Mouse (Mus musculus) T-helper 17 cell (primary cell): Measurements from ENCODE around the gene Gbe1.

ENCODE experiments used
- in situ Hi-C, 2 experiments: fragments of 300-600 bp; cut with MboI, MseI; formaldehyde crosslinking; loops; 1 replicate in 1 of 2; 2 replicates in 1 of 2; pipeline ENCODE4 v1.15.1; 2025; ENCODE audit warnings: high pct_unique_total_duplicates in 2 of 2

Gbe1 gene

DNA sequence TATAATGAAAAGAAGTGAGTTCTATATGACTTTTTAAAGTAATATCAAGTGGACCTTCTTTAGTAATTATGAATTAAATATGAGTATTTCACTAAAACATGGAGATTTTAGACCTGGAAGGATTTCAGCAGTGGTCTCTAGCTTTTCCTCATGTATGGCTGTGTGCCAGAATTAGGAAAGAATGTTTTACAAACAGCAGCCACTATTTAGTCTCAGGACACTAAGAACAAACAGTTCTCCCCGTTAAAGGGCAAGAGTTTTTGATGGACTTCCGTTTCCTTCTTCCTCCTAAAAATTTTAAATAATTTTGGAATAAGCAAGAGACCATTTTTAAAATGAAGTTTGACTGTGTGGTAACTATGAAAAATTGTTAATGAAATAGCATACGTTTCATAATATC lies 38.8 kb downstream of the Gbe1 start:
- in situ Hi-C loops, result no loop called here

DNA sequence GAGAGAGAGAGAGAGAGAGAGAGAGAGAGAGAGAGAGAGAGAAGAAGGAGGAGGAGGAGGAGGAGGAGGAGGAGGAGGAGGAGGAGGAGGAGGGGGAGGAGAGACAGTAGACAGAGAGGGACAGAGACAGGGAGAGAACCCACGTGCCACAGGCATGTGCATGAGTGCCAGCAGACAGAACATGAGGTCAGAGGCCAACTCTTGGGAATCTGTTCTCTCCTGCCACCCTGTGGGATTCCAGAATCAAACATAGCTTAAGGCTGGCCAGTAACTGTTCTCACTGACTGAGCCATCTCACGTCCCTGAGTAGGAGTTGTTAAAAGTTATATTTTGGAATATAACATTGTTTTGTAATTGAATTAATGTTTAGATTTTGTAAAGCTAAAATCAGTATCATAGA lies 39.3 kb downstream of the Gbe1 start:
- in situ Hi-C loops, result no loop called here

DNA sequence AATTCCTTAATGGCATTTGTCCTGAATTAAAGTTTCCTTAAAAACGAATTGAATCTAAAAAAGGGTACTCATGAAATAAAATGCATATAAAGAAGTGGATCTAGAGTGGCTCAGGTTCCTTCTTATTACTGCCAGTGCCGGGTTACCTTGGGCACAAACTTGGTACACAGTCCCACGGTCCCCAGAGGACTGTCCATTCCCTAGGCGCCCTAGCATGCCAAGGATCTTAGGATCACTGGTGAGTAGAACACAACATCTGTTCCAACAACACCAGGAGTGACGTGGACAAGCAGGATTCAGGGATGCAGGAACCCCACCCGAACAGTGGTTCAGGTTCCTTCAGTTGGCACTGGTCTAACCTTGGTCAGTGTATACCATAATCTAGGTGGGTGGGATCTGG lies 44.6 kb downstream of the Gbe1 start:
- in situ Hi-C loops, result no loop called here

GRCm38 (mm10) chr16:70365229-70365628 lies 51.5 kb downstream of the Gbe1 start:
- in situ Hi-C loops, result no loop called here

DNA sequence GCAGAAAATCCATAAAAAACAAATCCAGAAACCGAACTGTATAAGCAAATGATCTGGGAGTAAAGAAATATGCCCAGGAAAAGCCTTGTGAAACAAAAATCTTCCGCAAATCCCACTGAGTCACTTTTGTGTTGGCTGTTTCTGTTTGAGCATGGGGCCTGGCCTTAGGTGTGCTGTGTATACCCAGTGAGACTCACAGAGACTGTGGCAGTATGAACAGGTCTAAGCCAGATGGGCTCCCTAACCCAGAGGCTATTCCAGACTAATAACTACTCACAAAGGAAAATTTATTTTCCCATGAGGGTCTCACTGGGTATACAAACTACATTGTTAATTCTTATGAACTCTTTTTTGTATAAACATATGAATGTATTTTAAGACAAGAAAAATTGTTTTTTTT lies 67.3 kb downstream of the Gbe1 start:
- in situ Hi-C loops, result no loop called here

DNA sequence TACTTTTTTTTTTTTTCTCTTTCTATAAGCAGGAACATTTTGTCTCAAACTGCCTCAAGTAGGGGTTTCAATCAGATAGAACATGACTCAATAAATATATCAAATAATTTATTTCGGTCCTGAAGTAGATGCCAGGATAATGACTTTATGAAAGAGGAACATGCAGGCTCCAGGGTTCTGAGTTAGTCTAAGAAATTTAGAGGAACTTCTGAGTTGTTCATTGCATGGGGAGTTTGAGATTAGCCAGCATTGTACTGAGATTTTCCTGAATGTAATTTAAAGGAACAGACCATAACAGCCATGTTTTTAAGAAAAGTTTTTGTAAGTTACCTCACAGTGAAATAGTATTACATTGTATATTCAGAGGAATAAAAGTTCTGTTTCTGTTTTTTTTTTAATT lies 71.7 kb downstream of the Gbe1 start:
- in situ Hi-C loops, result no loop called here

GRCm38 (mm10) chr16:70387385-70387784 lies 73.6 kb downstream of the Gbe1 start:
- in situ Hi-C loops, result no loop called here

GRCm38 (mm10) chr16:70395276-70395675 lies 81.5 kb downstream of the Gbe1 start:
- in situ Hi-C loops, result no loop called here

DNA sequence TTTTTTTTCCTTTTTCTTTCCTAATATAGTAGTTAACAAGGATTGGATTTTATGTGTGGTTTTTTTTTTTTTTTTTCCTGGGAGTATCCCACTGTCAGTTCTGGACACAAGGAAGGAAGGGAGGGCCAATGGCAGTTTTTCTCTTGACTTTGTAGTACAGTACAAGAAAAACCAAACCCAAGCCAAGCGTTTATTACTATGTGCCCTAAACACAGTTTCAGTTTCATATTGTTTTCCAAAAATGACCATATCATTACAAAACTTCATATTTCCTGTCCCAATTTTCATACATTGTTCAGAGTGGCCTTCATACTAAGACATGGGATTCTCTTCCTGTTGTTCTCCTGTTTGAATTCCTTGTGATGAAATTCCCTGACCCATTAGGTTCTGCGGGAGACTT lies 94.0 kb downstream of the Gbe1 start:
- in situ Hi-C loops, result no loop called here

DNA sequence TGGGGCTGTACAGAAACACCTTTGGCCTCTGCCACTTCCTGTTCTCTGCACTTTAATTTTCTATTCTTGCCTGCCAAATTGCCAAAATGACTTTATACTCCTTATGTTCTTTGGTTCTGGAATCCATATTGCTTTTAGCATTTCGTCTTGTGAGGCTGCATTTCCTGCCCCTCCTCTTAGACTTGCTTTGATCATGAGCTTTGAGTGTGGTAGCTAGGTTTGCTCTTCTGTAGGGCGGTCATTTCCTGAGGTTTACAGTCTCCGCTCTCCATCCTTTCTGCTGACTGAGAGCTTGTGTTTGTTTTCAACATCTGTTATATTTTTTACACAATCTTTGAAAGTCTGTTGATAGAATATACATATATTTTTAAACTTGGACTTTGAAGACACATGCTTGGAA lies 107.3 kb downstream of the Gbe1 start:
- in situ Hi-C loops, result no loop called here

DNA sequence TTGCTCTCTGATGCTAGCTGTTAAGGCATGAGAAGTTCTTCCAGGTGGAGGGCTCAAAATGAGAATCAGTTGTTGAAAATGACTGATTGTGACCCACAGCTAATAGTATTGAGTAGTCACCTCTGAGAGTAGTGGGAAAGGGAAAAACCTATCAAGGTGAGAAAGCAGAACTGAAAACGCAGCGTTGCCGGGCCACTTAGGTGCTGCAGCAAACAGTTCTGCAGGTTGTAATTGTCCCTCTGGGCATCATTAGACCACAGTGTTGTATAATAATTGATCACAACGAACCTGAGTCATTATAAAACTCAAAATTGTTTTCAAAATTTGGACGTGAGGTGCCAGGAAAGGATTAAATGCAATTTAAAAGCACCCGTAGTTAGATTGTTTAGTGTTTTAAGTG lies 135.8 kb downstream of the Gbe1 start:
- in situ Hi-C loops, result no loop called here

- in situ Hi-C loops, result no loop called here
These were observed 161.8 kb downstream of the Gbe1 start for GRCm38 (mm10) chr16:70475583-70475982.

- in situ Hi-C loops, result no loop called here
These were observed 162.4 kb downstream of the Gbe1 start for GRCm38 (mm10) chr16:70476161-70476560.

DNA sequence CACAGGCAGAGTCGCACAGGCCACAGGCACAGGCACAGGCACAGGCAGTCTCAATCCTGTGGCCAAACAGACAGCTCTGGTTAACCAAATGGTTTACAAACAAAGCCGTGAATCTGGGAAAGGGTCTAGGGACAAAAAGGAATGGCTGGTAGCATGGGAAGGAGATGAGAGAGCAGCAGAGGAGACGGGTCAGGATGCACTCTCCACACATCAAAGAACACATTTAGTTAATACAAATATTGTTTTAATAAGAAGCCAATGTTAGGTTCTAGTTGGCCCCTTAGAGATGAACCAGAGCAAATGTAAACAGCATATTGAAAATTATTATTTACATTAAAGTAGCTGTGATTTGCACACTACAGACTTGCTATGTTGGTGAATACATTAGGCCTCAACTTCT lies 166.7 kb downstream of the Gbe1 start:
- in situ Hi-C loops, result no loop called here

GRCm38 (mm10) chr16:70506457-70506856 lies 192.7 kb downstream of the Gbe1 start:
- in situ Hi-C loops, result no loop called here

GRCm38 (mm10) chr16:70510938-70511337 lies 197.2 kb downstream of the Gbe1 start:
- in situ Hi-C loops, result no loop called here

GRCm38 (mm10) chr16:70522861-70523260 lies 209.1 kb downstream of the Gbe1 start:
- in situ Hi-C loops, result no loop called here

- in situ Hi-C loops, result no loop called here
These were observed 209.8 kb downstream of the Gbe1 start for GRCm38 (mm10) chr16:70523566-70523965.

DNA sequence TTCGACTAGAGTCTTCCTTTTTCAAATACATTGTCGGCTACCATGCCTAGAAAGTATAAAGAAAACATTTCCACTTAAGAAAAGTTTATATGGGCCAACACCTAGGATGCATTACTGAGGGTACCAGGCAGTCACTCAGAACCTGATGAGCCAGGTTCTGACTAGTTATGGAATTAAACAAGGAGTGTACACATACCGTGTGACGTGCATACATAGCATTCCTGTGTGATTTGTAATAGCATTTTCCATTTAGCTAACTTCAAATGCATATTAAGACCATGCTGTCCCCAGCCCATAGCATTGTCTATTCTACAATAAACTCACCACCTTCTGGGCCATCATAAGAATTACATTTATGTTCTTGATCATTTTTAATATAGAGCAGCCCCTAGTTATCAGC lies 210.5 kb downstream of the Gbe1 start:
- in situ Hi-C loops, result no loop called here

GRCm38 (mm10) chr16:70527224-70527623 lies 213.5 kb downstream of the Gbe1 start:
- in situ Hi-C loops, result no loop called here

- in situ Hi-C loops, result no loop called here
These were observed 221.5 kb downstream of the Gbe1 start for GRCm38 (mm10) chr16:70535224-70535623.

DNA sequence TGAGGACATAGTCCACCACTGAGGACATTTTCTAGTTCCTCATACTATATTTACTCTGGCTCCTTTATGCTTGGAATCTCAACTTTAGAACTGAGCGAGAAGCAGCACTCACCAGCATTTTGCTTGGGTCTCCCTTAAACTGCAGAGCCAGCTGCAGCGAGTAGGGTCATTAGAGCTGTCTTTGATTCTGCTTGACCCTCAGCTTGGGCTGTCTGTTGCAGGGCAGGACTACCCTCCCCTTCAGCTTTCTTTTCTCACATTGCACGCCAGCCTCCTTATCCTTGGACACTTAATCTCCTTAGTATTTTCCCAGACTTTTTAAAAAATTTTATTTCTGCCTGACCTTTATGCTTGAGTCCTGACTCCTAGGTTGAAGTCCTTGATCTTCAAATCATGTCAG lies 237.1 kb downstream of the Gbe1 start:
- in situ Hi-C loops, result no loop called here

- in situ Hi-C loops, result no loop called here
These were observed 248.0 kb downstream of the Gbe1 start for GRCm38 (mm10) chr16:70561635-70562348.

DNA sequence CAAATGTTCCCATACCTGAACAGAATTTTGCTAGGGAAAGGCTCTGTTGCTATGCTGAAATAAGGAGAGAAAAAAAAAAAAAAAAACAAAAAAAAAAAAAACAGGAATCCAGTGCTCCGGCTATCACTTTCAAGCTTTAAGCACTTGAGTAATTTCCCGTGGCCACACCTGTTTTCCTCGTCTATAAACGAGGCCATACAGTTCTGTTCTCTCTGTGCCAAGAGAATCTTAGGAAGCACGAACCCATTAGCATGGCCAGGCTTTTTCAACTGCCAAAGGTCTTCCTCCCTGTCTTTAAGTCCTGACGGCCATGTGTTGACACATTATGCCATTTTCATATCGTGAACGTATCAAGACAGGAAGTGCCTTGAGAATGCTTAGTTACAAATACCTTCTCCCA lies 248.8 kb downstream of the Gbe1 start:
- in situ Hi-C loops, result no loop called here
